In genomic region chrX:102051225-102051624, GRCm38 (mm10) we compare ENCODE assay signal across 18 mouse cellular contexts.
"Had no signal": no experiment of that assay in that cellular context is flagged by ENCODE, and none has a peak within 500 bp of the region (broad histone marks: within the 10 kb centered on the region; RNA-seq: fewer than 3 reads in every experiment).

No protein-coding gene starts in this region.

- ATAC-seq: liver, postnatal 0 days; lung, postnatal 0 days; midbrain, embryonic 16.5 days had no signal

- H3K9ac ChIP-seq: liver, postnatal 0 days; lung, embryonic 15.5 days; midbrain, embryonic 12.5 days; neural tube, embryonic 12.5 days; stomach, embryonic 15.5 days had no signal

- H3K4me2 ChIP-seq: lung, embryonic 15.5 days; midbrain, embryonic 12.5 days; neural tube, embryonic 12.5 days; stomach, embryonic 15.5 days had no signal

- H3K9me3 ChIP-seq: lung, embryonic 15.5 days; midbrain, embryonic 10.5 days; midbrain, embryonic 12.5 days; neural tube, embryonic 12.5 days; stomach, embryonic 15.5 days had no signal

- H3K4me1 ChIP-seq: lung, embryonic 15.5 days; midbrain, embryonic 12.5 days; neural tube, embryonic 12.5 days; stomach, embryonic 15.5 days had no signal

- H3K27ac ChIP-seq: lung, embryonic 15.5 days; macrophage; midbrain, embryonic 10.5 days; midbrain, embryonic 12.5 days; neural tube, embryonic 12.5 days; stomach, embryonic 15.5 days; stomach, postnatal 0 days had no signal

- H3K4me3 ChIP-seq: lung, embryonic 15.5 days; midbrain, embryonic 10.5 days; midbrain, embryonic 12.5 days; neural tube, embryonic 12.5 days; stomach, embryonic 15.5 days had no signal

- DNase-seq: liver, postnatal 0 days; lung, adult 2 months; lung, postnatal 14 days; lung, postnatal 36 days; midbrain, embryonic 14.5 days; right cerebral cortex, postnatal 14 days; thymus, adult 18-20 months; thymus, postnatal 14 days; thymus, postnatal 36 days had no signal

- H3K36me3 ChIP-seq: lung, embryonic 15.5 days; midbrain, embryonic 10.5 days; midbrain, embryonic 12.5 days; neural tube, embryonic 12.5 days; stomach, embryonic 15.5 days had no signal

- H3K27me3 ChIP-seq: lung, embryonic 15.5 days; neural tube, embryonic 12.5 days; stomach, embryonic 15.5 days had no signal
